In the genomic region with DNA sequence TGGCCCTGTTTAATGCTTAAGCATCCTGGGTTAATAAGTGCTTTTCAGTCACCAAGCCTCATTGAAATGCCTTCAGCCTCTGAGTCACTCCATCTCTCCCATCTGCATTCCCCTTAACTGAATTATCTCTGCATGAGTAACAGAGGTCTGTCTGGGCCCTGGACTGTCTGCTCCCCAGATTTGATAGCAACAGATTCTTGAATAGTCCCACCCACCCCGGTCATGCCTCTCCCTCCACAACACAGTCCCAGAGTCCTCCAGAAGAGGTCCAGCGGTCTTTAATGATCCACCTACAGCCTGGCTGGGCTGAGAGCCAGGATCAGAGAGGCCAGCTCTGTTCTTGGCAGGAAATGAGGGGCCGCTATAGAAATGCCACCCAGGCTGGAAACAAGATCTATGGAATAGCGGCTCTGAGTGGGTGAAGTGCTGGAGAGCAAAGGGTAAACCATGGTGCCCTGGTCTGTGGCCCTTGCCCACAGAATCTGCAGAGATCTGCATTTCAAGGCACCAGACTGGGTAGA, we compare ENCODE assay signal across 9 mouse cellular contexts.
DNase-seq lines count a peak whose midpoint lies in the region; ATAC-seq and TF ChIP-seq lines count a peak whose summit lies in the region.
"Had no signal": no experiment of that assay in that cellular context is flagged by ENCODE, and none has a peak within 500 bp of the region (broad histone marks: within the 10 kb centered on the region; RNA-seq: fewer than 3 reads in every experiment).

No protein-coding gene starts in this region.

- ATAC-seq in midbrain, embryonic 14.5 days (ENCODE audit: low FRiP score, low TSS enrichment) = no peak
- ATAC-seq in midbrain, embryonic 11.5 days (ENCODE audit: low FRiP score) = no peak
- peak; percentile 90 for ATAC-seq in kidney, embryonic 16.5 days (ENCODE audit: low FRiP score, low TSS enrichment)
- no peak; the same call in 1 of the 2 replicates for ATAC-seq in stomach, postnatal 0 days (ENCODE audit: low FRiP score, low TSS enrichment)
- ATAC-seq in megakaryocyte, adult 5-6 weeks (ENCODE audit: poor library complexity, severe bottlenecking) = no peak
- ATAC-seq: CD4-positive, CD25-positive, alpha-beta regulatory T cell, adult 4 months had no signal

- TF ChIP-seq CTCF in stomach, postnatal 0 days (IDR thresholded peaks at IDR 0.05; ENCODE audit: low read depth) = no peak

- DNase-seq in embryo, embryonic 10.5 days (ENCODE audit: low spot score) = peak; percentile 9
- DNase-seq in embryo, embryonic 10 days (ENCODE audit: low spot score) = no peak
- DNase-seq in midbrain, embryonic 14.5 days = peak; percentile 47
- DNase-seq in midbrain, embryonic 11.5 days (ENCODE audit: low spot score, missing footprints) = no peak
- DNase-seq in stomach, postnatal 0 days (ENCODE audit: low spot score) = peak; percentile 21
- DNase-seq in urinary bladder, adult 18-20 months (ENCODE audit: low spot score in 2 of 2) = no peak

- no peak overlapping the region for H3K9ac ChIP-seq in midbrain, embryonic 14.5 days (replicated peaks; ENCODE audit: low read length)
- H3K9ac ChIP-seq in midbrain, embryonic 11.5 days (ENCODE audit: low read length) = no peak overlapping the region
- H3K9ac ChIP-seq in kidney, embryonic 16.5 days (replicated peaks; ENCODE audit: low read length) = no peak overlapping the region
- H3K9ac ChIP-seq in stomach, postnatal 0 days (ENCODE audit: low read length) = no peak overlapping the region

- no peak for TF ChIP-seq EP300 in stomach, postnatal 0 days (optimal IDR thresholded peaks at IDR 0.05)

- H3K9me3 ChIP-seq in midbrain, embryonic 14.5 days (ENCODE audit: control insufficient read depth, low read length) = no peaks in the 10 kb centered on the region
- H3K9me3 ChIP-seq in midbrain, embryonic 11.5 days (ENCODE audit: control insufficient read depth, low read length) = no peaks in the 10 kb centered on the region
- H3K9me3 ChIP-seq in kidney, embryonic 16.5 days (ENCODE audit: low read length) = no peaks in the 10 kb centered on the region
- no peaks in the 10 kb centered on the region for H3K9me3 ChIP-seq in stomach, postnatal 0 days (ENCODE audit: control insufficient read depth, low read length)

- no peak overlapping the region for H3K4me3 ChIP-seq in midbrain, embryonic 14.5 days (replicated peaks; ENCODE audit: low read depth, low read length)
- H3K4me3 ChIP-seq in midbrain, embryonic 11.5 days (ENCODE audit: low read depth, low read length) = no peak overlapping the region
- no peak overlapping the region for H3K4me3 ChIP-seq in kidney, embryonic 16.5 days (ENCODE audit: low read length)
- no peak overlapping the region for H3K4me3 ChIP-seq in stomach, postnatal 0 days (ENCODE audit: low read depth, low read length)

- H3K4me1 ChIP-seq in midbrain, embryonic 14.5 days (ENCODE audit: control insufficient read depth, insufficient read depth, low read length) = peaks cover 2% of the 10 kb centered on the region; the same call in 1 of the 2 replicates
- H3K4me1 ChIP-seq in midbrain, embryonic 11.5 days (ENCODE audit: control insufficient read depth, insufficient read depth, low read length) = peaks cover 2% of the 10 kb centered on the region; the same call in 1 of the 2 replicates
- peaks cover 42% of the 10 kb centered on the region for H3K4me1 ChIP-seq in kidney, embryonic 16.5 days (ENCODE audit: insufficient read depth, low read length)
- H3K4me1 ChIP-seq in stomach, postnatal 0 days (replicated peaks; ENCODE audit: control insufficient read depth, insufficient read depth) = no peaks in the 10 kb centered on the region

- H3K27me3 ChIP-seq in midbrain, embryonic 14.5 days (ENCODE audit: control insufficient read depth, insufficient read depth, low read length) = no peaks in the 10 kb centered on the region
- H3K27me3 ChIP-seq in midbrain, embryonic 11.5 days (ENCODE audit: control insufficient read depth, insufficient read depth, low read length) = no peaks in the 10 kb centered on the region
- no peaks in the 10 kb centered on the region for H3K27me3 ChIP-seq in kidney, embryonic 16.5 days (ENCODE audit: insufficient read depth, low read length)
- H3K27me3 ChIP-seq in stomach, postnatal 0 days (ENCODE audit: control insufficient read depth, insufficient read depth, low read length) = no peaks in the 10 kb centered on the region

- WGBS in midbrain, embryonic 14.5 days = 74% methylated on average over 4 of the region's 4 CpGs
- 80% methylated on average over 4 of the region's 4 CpGs for WGBS in midbrain, embryonic 11.5 days
- 9% methylated on average over 4 of the region's 4 CpGs for WGBS in kidney, embryonic 16.5 days
- WGBS in stomach, postnatal 0 days = 29% methylated on average over 4 of the region's 4 CpGs

- no peak overlapping the region for H3K27ac ChIP-seq in midbrain, embryonic 14.5 days (replicated peaks; ENCODE audit: low read depth, low read length)
- no peak overlapping the region for H3K27ac ChIP-seq in midbrain, embryonic 11.5 days (ENCODE audit: low read depth, low read length)
- peak overlapping the region; percentile 94 for H3K27ac ChIP-seq in kidney, embryonic 16.5 days (ENCODE audit: low read length)
- no peak overlapping the region for H3K27ac ChIP-seq in stomach, postnatal 0 days (replicated peaks)

- no peaks in the 10 kb centered on the region for H3K36me3 ChIP-seq in midbrain, embryonic 14.5 days (ENCODE audit: control insufficient read depth, insufficient read depth, low read length)
- H3K36me3 ChIP-seq in midbrain, embryonic 11.5 days (ENCODE audit: control insufficient read depth, insufficient read depth, low read length) = no peaks in the 10 kb centered on the region
- H3K36me3 ChIP-seq in kidney, embryonic 16.5 days (ENCODE audit: insufficient read depth, low read length) = no peaks in the 10 kb centered on the region
- H3K36me3 ChIP-seq in stomach, postnatal 0 days (ENCODE audit: control insufficient read depth, insufficient read depth, low read length) = no peaks in the 10 kb centered on the region

- H3K4me2 ChIP-seq in midbrain, embryonic 14.5 days (ENCODE audit: low read length) = no peak overlapping the region
- no peak overlapping the region for H3K4me2 ChIP-seq in midbrain, embryonic 11.5 days
- no peak overlapping the region for H3K4me2 ChIP-seq in kidney, embryonic 16.5 days (replicated peaks; ENCODE audit: low read depth, low read length)
- H3K4me2 ChIP-seq in stomach, postnatal 0 days (replicated peaks; ENCODE audit: low read depth) = no peak overlapping the region

Comparison
In these comparisons a context has a peak if more than half of its experiments do, and no peak if none do; other contexts are left out.
1. DNase-seq: peak in embryo, embryonic 10.5 days (single experiment), midbrain, embryonic 14.5 days (single experiment) and stomach, postnatal 0 days (single experiment); none in embryo, embryonic 10 days (single experiment), midbrain, embryonic 11.5 days (single experiment) and urinary bladder, adult 18-20 months (0 of 2).